Mouse (Mus musculus): ENCODE measurements around the gene Abhd17a. TPM values are rescaled to one million over a fixed set of nuclear protein-coding genes. Genes with fewer than 3 reads are reported as not detected.

Gene Abhd17a
- 100 to 1,000 TPM in 1 of 2 experiments, 10 to 100 TPM in 1; 92.2 to 102 TPM for total RNA-seq (2021)

- peak; percentile 97 to 98 for DNase-seq
- intact Hi-C loops (cut with DNase I) = no loop called here
Observed at GRCm38 (mm10) chr10:80589879-80590854, at the start of gene Abhd17a. TSS of gene Abhd17a (minus strand) at chr10:80590341.

- intact Hi-C loops (cut with DNase I) = no loop called here
- DNase-seq = no peak
Observed at GRCm38 (mm10) chr10:80635345-80635744, 45.2 kb upstream of the Abhd17a start.

- DNase-seq = no peak
- intact Hi-C loops (cut with DNase I) = no loop called here
Observed at GRCm38 (mm10) chr10:80628925-80629324, 38.8 kb upstream of the Abhd17a start.

- DNase-seq = peak; percentile 71 to 77
- intact Hi-C loops (cut with DNase I) = no loop called here
Observed at GRCm38 (mm10) chr10:80627685-80628084, 37.5 kb upstream of the Abhd17a start.

- intact Hi-C loops (cut with DNase I) = loop anchor here (2.0 kb wide), 1 partner anchor 29 kb away; no protein-coding TSS in a partner anchor
- no peak for DNase-seq
Observed at GRCm38 (mm10) chr10:80625764-80626163, 35.6 kb upstream of the Abhd17a start.

GRCm38 (mm10) chr10:80623457-80624191 lies 33.5 kb upstream of the Abhd17a start:
- peak; percentile 72 to 79 for DNase-seq
- intact Hi-C loops (cut with DNase I) = loop anchor here (2.0 kb wide), 2 partner anchors 31 to 45 kb away; no protein-coding TSS in a partner anchor

- intact Hi-C loops (cut with DNase I) = loop anchor here (2.0 kb wide), 1 partner anchor 44 kb away; no protein-coding TSS in a partner anchor
- DNase-seq = peak; percentile 41 to 78
Observed at GRCm38 (mm10) chr10:80622661-80623456, 32.7 kb upstream of the Abhd17a start, which contains the start of gene Csnk1g2. TSS of gene Csnk1g2 (plus strand) at chr10:80622838.

- intact Hi-C loops (cut with DNase I) = loop anchor here (2.0 kb wide), 1 partner anchor 43 kb away; no protein-coding TSS in a partner anchor
- DNase-seq = peak; percentile 99
Observed at GRCm38 (mm10) chr10:80621940-80622660, 32.0 kb upstream of the Abhd17a start.

GRCm38 (mm10) chr10:80621690-80621939 lies 31.5 kb upstream of the Abhd17a start:
- intact Hi-C loops (cut with DNase I) = no loop called here
- DNase-seq = no peak

GRCm38 (mm10) chr10:80620796-80621689 lies 30.9 kb upstream of the Abhd17a start:
- DNase-seq = no peak
- intact Hi-C loops (cut with DNase I) = no loop called here

- DNase-seq = no peak
- intact Hi-C loops (cut with DNase I) = no loop called here
Observed at GRCm38 (mm10) chr10:80620365-80620764, 30.2 kb upstream of the Abhd17a start.

GRCm38 (mm10) chr10:80619465-80620244 lies 29.5 kb upstream of the Abhd17a start:
- intact Hi-C loops (cut with DNase I) = no loop called here
- no peak for DNase-seq

- DNase-seq = peak in 1 of 2 experiments; percentile 56
Observed at GRCm38 (mm10) chr10:80618181-80618580, 28.0 kb upstream of the Abhd17a start.

GRCm38 (mm10) chr10:80614351-80614750 lies 24.2 kb upstream of the Abhd17a start:
- no peak for DNase-seq
- intact Hi-C loops (cut with DNase I) = no loop called here

More at GRCm38 (mm10) chr10:80618181-80618580, 28.0 kb upstream of the Abhd17a start:
- intact Hi-C loops (cut with DNase I) = no loop called here

- intact Hi-C loops (cut with DNase I) = no loop called here
- no peak for DNase-seq
Observed at GRCm38 (mm10) chr10:80613821-80614220, 23.7 kb upstream of the Abhd17a start.

- intact Hi-C loops (cut with DNase I) = loop anchor here (1.0 to 2.0 kb wide), 2 partner anchors 33 to 76 kb away; no protein-coding TSS in a partner anchor
- DNase-seq = no peak
Observed at GRCm38 (mm10) chr10:80611905-80612304, 21.8 kb upstream of the Abhd17a start.

GRCm38 (mm10) chr10:80611024-80611423 lies 20.9 kb upstream of the Abhd17a start:
- intact Hi-C loops (cut with DNase I) = loop anchor here (1.0 to 2.0 kb wide), 2 partner anchors 32 to 77 kb away; no protein-coding TSS in a partner anchor

More at GRCm38 (mm10) chr10:80611024-80611423, 20.9 kb upstream of the Abhd17a start:
- peak; percentile 58 to 73 for DNase-seq

All from heart, postnatal 10 days (tissue).